Mouse (Mus musculus) liver, postnatal 0 days (tissue): ENCODE measurements around the gene Nom1.

Experiments
- CTCF ChIP-seq: sonication (generic); IDR thresholded peaks from 2 replicates; pipeline ENCODE4 v1.5.1; 2016; ENCODE audit warnings: antibody characterized with exemption, low read depth
- EP300 ChIP-seq: IDR thresholded peaks from 2 replicates; pipeline ENCODE4 v1.6.1; 2016; ENCODE audit warnings: antibody characterized with exemption, low read depth, mild to moderate bottlenecking

- no peak for TF ChIP-seq CTCF
- TF ChIP-seq EP300 = no peak
Observed at GRCm38 (mm10) chr5:29470851-29471394, 36.5 kb downstream of the Nom1 start.
